ENCODE assay signal across 8 mouse cellular contexts in genomic region chrX:61166519-61166918, GRCm38 (mm10). TPM values are rescaled to one million over a fixed set of nuclear protein-coding genes. Genes with fewer than 3 reads are reported as not detected.
DNase-seq lines count a peak whose midpoint lies in the region; ATAC-seq lines count a peak whose summit lies in the region.

No protein-coding gene starts in this region.

- no peak overlapping the region for H3K4me3 ChIP-seq in kidney, embryonic 14.5 days (ENCODE audit: low read length)
- no peak overlapping the region for H3K4me3 ChIP-seq in midbrain, embryonic 13.5 days (replicated peaks)

- H3K9me3 ChIP-seq in kidney, embryonic 14.5 days (ENCODE audit: control insufficient read depth, low read length) = no peaks in the 10 kb centered on the region
- H3K9me3 ChIP-seq in midbrain, embryonic 13.5 days = no peaks in the 10 kb centered on the region

- no peak for ATAC-seq in kidney, embryonic 14.5 days (ENCODE audit: low FRiP score, low TSS enrichment)
- no peak for ATAC-seq in midbrain, embryonic 13.5 days

- no peak overlapping the region for H3K9ac ChIP-seq in kidney, embryonic 14.5 days (ENCODE audit: low read depth, low read length)
- no peak overlapping the region for H3K9ac ChIP-seq in midbrain, embryonic 13.5 days (replicated peaks)

- H3K4me1 ChIP-seq in kidney, embryonic 14.5 days (ENCODE audit: control insufficient read depth, insufficient read depth, low read length) = no peaks in the 10 kb centered on the region
- H3K4me1 ChIP-seq in midbrain, embryonic 13.5 days (replicated peaks) = no peaks in the 10 kb centered on the region

- DNase-seq in kidney, adult 9 months = peak; percentile 12
- DNase-seq in thymus, postnatal 4 days = peak; percentile 4
- no peak for DNase-seq in thymus, adult 18-20 months
- DNase-seq in cerebellum, adult 9-11 months = peak; percentile 16
- DNase-seq in right cerebral cortex, postnatal 4 days = peak; percentile 41
- DNase-seq in urinary bladder, postnatal 4 days (ENCODE audit: low spot score in 2 of 2) = no peak

- no peaks in the 10 kb centered on the region for H3K36me3 ChIP-seq in kidney, embryonic 14.5 days (ENCODE audit: control insufficient read depth, insufficient read depth, low read length)
- H3K36me3 ChIP-seq in midbrain, embryonic 13.5 days = no peaks in the 10 kb centered on the region

- H3K27ac ChIP-seq in kidney, embryonic 14.5 days (ENCODE audit: low read depth, low read length) = no peak overlapping the region
- H3K27ac ChIP-seq in midbrain, embryonic 13.5 days = no peak overlapping the region

- no peaks in the 10 kb centered on the region for H3K27me3 ChIP-seq in kidney, embryonic 14.5 days (ENCODE audit: control insufficient read depth, insufficient read depth, low read length)
- H3K27me3 ChIP-seq in midbrain, embryonic 13.5 days = no peaks in the 10 kb centered on the region

- H3K4me2 ChIP-seq in kidney, embryonic 14.5 days (replicated peaks; ENCODE audit: low read depth, low read length) = no peak overlapping the region
- no peak overlapping the region for H3K4me2 ChIP-seq in midbrain, embryonic 13.5 days (replicated peaks)

- 40% methylated on average over 2 of the region's 2 CpGs for WGBS in kidney, embryonic 14.5 days
- WGBS in midbrain, embryonic 13.5 days = 39% methylated on average over 2 of the region's 2 CpGs

RNA-seq across cellular contexts. Expression of gene Cdr1, which starts 18.8 kb away (rescaled TPM):
- polyA plus RNA-seq in kidney, embryonic 14.5 days (2014; fragmentation: Nextera tagmentation; extraction: Ambion mirVana) = not detected in 2 replicates
- polyA plus RNA-seq in midbrain, embryonic 13.5 days (2015; fragmentation: Nextera tagmentation; extraction: Ambion mirVana) = not detected in 2 replicates

Comparison
In these comparisons a context has a peak if more than half of its experiments do, and no peak if none do; other contexts are left out.
1. DNase-seq: peak in kidney, adult 9 months (single experiment), thymus, postnatal 4 days (single experiment), cerebellum, adult 9-11 months (single experiment) and right cerebral cortex, postnatal 4 days (single experiment); none in thymus, adult 18-20 months (0 of 2) and urinary bladder, postnatal 4 days (0 of 2).